Mouse (Mus musculus) CH12.LX (cell line): ENCODE results near the gene Pam.

ENCODE experiments used
- CTCF ChIP-seq, 2 experiments: IDR thresholded peaks in 1 of 2; conservative IDR thresholded peaks in 1 of 2; 2 replicates each; pipeline ENCODE4 v1.5.1; 2011 to 2012; ENCODE audit warnings: low read depth in 2 of 2, low read length in 2 of 2, improper control_type of control experiment in 1 of 2, inconsistent platforms in 1 of 2, mild to moderate bottlenecking in 1 of 2, moderate library complexity in 1 of 2
- EP300 ChIP-seq: IDR thresholded peaks from 2 replicates; pipeline ENCODE4 v1.6.1; 2011; ENCODE audit warnings: low read length, improper control_type of control experiment
- GABPA ChIP-seq: IDR thresholded peaks from 2 replicates; pipeline ENCODE4 v1.6.1; 2012; ENCODE audit warnings: low read depth, low read length, improper control_type of control experiment, inconsistent platforms; ENCODE audit not compliant: insufficient replicate concordance
- HCFC1 ChIP-seq: IDR thresholded peaks from 2 replicates; pipeline ENCODE4 v1.6.1; 2012; ENCODE audit warnings: low read depth, mild to moderate bottlenecking, inconsistent platforms, low read length, improper control_type of control experiment
- MAX ChIP-seq: IDR thresholded peaks from 2 replicates; pipeline ENCODE4 v1.6.1; 2011; ENCODE audit warnings: low read length, improper control_type of control experiment
- MEF2A ChIP-seq: IDR thresholded peaks from 2 replicates; pipeline ENCODE4 v1.6.1; 2014; ENCODE audit warnings: low read depth, mild to moderate bottlenecking, inconsistent platforms, low read length, improper control_type of control experiment, borderline replicate concordance
- POLR2A ChIP-seq: IDR thresholded peaks from 2 replicates; pipeline ENCODE4 v1.6.1; 2011; ENCODE audit warnings: low read depth, mild to moderate bottlenecking, improper control_type of control experiment, low read length
- POLR2AphosphoS2 ChIP-seq: IDR thresholded peaks from 2 replicates; pipeline ENCODE4 v1.6.1; 2011; ENCODE audit warnings: low read depth, low read length, improper control_type of control experiment
- SMC3 ChIP-seq: IDR thresholded peaks from 2 replicates; pipeline ENCODE4 v1.6.1; 2011; ENCODE audit warnings: low read depth, low read length, improper control_type of control experiment
- TCF12 ChIP-seq: IDR thresholded peaks from 2 replicates; pipeline ENCODE4 v1.6.1; 2014; ENCODE audit warnings: low read depth, mild to moderate bottlenecking, inconsistent platforms, low read length, improper control_type of control experiment
- ZKSCAN1 ChIP-seq: IDR thresholded peaks from 2 replicates; pipeline ENCODE4 v1.6.1; 2012; ENCODE audit warnings: low read depth, inconsistent platforms, low read length, improper control_type of control experiment, borderline replicate concordance

DNA sequence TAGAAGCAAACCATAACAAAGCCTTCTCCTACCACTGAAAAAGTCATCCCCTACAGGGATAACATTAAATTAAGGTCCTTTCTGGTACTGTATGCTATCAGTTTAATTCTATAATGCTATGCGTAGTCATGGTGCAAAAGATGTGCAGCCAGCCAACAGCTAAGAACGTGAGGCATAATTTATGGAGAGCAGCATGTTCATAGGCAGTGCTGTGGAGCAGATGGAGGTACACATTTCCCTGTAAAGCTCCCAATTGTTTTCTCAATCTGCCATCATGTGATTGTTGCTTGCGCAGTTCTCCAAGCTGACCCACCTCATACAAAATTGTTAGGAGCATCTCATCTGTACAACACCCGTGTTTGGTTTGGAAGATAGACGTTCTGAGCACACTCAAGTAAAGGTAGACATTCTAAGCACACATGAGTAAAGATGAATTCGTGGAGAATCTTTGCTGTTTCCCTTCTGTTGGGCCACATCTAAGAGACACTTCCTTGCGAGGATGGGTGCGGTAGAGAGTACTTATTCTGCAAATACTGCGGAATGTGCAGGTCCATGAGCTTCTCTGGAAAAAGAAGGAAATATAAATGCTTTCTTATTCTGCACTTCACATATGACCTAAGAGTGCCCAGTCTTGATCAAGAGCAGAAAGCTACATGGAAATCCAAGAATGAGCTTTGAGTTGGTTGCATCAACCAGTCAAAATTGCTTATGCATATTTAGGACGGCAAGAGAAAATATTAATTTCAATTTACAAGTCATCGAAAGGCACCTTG is 2.7 kb upstream of the Pam start:
- no peak for TF ChIP-seq CTCF (conservative IDR thresholded peaks at IDR 0.05 in 1 of 2, IDR thresholded peaks at IDR 0.05 in 1 of 2; ENCODE audit: low read depth in 2 of 2, low read length in 2 of 2)
- no peak for TF ChIP-seq POLR2AphosphoS2
- TF ChIP-seq EP300: no peak
- no peak for TF ChIP-seq SMC3
- TF ChIP-seq GABPA: no peak
- TF ChIP-seq MAX: no peak
- no peak for TF ChIP-seq MEF2A
- TF ChIP-seq ZKSCAN1: no peak
- no peak for TF ChIP-seq HCFC1
- TF ChIP-seq TCF12: no peak
- TF ChIP-seq POLR2A: no peak
